Mouse (Mus musculus) embryonic facial prominence, embryonic 10.5 days (tissue): ENCODE data around the gene Angptl7. TPM values are rescaled to one million over a fixed set of nuclear protein-coding genes. Genes with fewer than 3 reads are reported as not detected.

Source experiments
- DNase-seq: peaks from one replicate; pipeline ENCODE4 v3.0.0-alpha.2; 2017; ENCODE audit warnings: low spot score
- H3K27ac ChIP-seq: fragments of 300-500 bp; sonication (generic); replicated peaks from 2 replicates; pipeline ENCODE4 v1.5.1; 2016; ENCODE audit warnings: mild to moderate bottlenecking
- H3K27me3 ChIP-seq: fragments of 300-500 bp; sonication (generic); replicated peaks from 2 replicates; pipeline ENCODE4 v1.6.1; 2016; ENCODE audit warnings: low read depth, mild to moderate bottlenecking; ENCODE audit not compliant: poor library complexity, severe bottlenecking
- H3K36me3 ChIP-seq: fragments of 300-500 bp; sonication (generic); replicated peaks from 2 replicates; pipeline ENCODE4 v1.6.1; 2016; ENCODE audit warnings: mild to moderate bottlenecking, moderate library complexity
- H3K4me1 ChIP-seq: fragments of 300-500 bp; sonication (generic); 2 replicates; pipeline ENCODE4 v1.6.1; 2016
- H3K4me3 ChIP-seq: fragments of 300-500 bp; sonication (generic); 2 replicates; pipeline ENCODE4 v1.5.1; 2016; ENCODE audit warnings: mild to moderate bottlenecking, moderate library complexity
- H3K9me3 ChIP-seq: fragments of 300-500 bp; sonication (generic); 2 replicates; pipeline ENCODE4 v1.6.1; 2016; ENCODE audit warnings: mild to moderate bottlenecking
- WGBS: fragments of 180-500 bp; shearing (Covaris S2); methylation state at CpG from one replicate; pipeline ENCODE4 v1.1.7; 2016; 5-methylcytosine and 5-hydroxymethylcytosine counted together
- polyA plus RNA-seq: library from polyadenylated mRNA; unstranded; fragments of >200 nt; fragmentation: Nextera tagmentation; extraction: Ambion mirVana; gene quantifications from 2 replicates; pipeline ENCODE4 v1.2.1, GENCODE M21; 2016

Angptl7 gene
- polyA plus RNA-seq, 1 experiment from 2014 or later = 0.37 TPM

DNA sequence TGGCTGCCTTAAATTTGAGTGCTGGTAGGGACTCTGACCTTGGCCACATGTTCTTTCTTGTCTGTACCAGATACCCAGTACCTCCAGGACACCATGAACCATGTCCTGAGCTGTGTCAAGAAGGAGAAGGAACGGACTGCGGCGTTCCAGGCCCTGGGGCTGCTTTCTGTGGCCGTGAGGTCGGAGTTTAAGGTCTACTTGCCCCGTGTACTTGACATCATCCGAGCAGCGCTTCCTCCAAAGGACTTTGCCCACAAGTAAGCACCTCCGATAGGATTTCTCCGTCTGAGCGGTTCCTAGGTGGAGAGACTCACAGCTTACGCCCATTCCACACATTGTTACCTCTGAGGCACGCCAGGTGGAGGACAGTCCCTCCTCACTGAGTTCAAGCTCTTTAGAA, 37.5 kb downstream of the Angptl7 start:
- H3K27me3 ChIP-seq = no peaks in the 10 kb centered on the region
- no peaks in the 10 kb centered on the region for H3K4me1 ChIP-seq
- H3K4me3 ChIP-seq = no peak overlapping the region
- H3K36me3 ChIP-seq = peaks cover 100% of the 10 kb centered on the region
- H3K9me3 ChIP-seq = no peaks in the 10 kb centered on the region
- H3K27ac ChIP-seq = no peak overlapping the region
- no peak for DNase-seq
- WGBS = 94% methylated on average over 13 of the region's 13 CpGs

DNA sequence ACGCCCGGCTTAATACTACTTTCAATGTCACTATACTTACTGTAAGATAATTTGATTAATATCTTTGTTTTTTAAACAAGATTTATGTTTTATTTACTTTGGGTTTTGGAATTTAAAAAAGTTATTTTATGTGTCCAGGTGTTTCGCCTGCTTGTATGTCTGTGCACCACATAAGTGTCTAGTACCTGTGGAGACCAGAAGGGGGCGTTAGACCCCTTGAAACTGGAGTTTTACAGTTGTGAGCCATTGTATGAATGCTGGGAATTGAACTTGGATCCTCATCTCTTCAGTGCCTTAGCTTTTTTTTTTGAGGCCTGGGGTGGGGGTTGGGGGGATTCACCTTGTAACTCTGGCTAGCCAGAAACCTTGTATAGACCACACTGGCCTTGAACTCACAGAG, 38.5 kb downstream of the Angptl7 start:
- no peak for DNase-seq
- Histone ChIP-seq H3K36me3 (peaks cover 100% of the 10 kb centered on the region), H3K27ac (no peak overlapping the region), H3K27me3 (no peaks in the 10 kb centered on the region), H3K9me3 (no peaks in the 10 kb centered on the region), H3K4me1 (no peaks in the 10 kb centered on the region), H3K4me3 (no peak overlapping the region)
- WGBS = 85% methylated on average over 4 of the region's 4 CpGs

DNA sequence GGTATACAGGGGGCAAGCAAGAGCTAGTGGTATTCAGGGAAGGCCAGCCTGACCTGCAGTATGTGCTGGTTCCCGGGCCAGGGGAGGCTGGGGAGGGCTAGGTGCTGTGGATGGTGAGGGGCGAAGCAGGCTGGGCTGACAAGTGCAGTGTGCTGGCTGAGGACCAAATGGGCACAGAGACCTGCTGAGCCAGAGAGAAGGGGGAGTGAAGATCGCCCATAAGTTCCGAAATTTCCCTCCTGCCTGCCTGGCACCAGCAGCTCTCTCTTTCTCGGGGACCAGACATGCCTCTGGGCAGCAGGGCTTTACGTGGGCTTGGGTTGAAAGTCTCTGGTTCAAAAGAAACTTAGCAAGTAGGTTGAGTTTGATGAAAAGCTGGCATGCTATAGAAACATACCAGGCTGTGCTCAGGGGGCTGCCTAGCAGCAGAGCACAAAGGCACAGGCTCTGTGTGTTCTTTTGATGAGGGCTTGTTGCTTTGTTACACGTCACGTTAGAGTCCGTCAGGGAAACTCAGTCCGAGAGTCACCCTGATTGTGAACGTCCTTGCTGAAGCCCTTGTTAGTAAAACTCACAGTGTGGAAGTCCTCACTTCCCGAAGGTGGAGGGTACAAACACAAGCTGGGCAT, 39.5 kb downstream of the Angptl7 start:
- no peak for DNase-seq
- 88% methylated on average over 12 of the region's 12 CpGs for WGBS
- H3K9me3 ChIP-seq = no peaks in the 10 kb centered on the region
- H3K36me3 ChIP-seq = peaks cover 100% of the 10 kb centered on the region
- no peaks in the 10 kb centered on the region for H3K27me3 ChIP-seq
- no peak overlapping the region for H3K27ac ChIP-seq
- no peaks in the 10 kb centered on the region for H3K4me1 ChIP-seq
- H3K4me3 ChIP-seq = no peak overlapping the region

DNA sequence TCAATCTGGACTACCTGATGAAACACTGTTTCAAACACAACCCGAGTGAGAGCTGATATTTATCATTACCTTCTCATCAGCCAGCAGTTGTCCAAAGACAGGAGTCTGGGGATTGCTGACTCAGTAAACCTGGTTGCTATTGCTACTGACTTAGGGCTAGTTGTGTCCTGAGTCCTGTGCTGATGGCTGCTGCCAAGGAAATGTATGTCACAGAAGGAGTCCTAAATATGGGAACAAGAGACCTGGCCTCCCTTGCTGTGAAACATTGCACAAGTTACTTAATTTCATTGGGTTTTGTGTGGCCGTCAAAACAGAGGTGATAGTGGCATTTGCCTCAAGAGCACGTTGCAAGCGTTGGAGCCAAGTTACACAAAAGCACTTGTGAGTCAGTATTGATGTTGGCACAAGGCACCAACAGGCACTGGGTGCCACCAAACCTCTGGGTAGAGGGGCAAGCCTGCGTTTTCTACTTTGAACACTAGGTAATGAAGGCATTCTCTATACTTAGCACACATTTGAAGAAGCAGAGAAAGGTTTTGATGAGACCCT, 44.7 kb downstream of the Angptl7 start:
- no peak overlapping the region for H3K4me3 ChIP-seq
- H3K27me3 ChIP-seq = no peaks in the 10 kb centered on the region
- H3K36me3 ChIP-seq = peaks cover 91% of the 10 kb centered on the region
- H3K4me1 ChIP-seq = peaks cover 2% of the 10 kb centered on the region; the same call in 1 of the 2 replicates
- H3K27ac ChIP-seq = no peak overlapping the region
- no peak for DNase-seq
- 94% methylated on average over 5 of the region's 5 CpGs for WGBS
- H3K9me3 ChIP-seq = no peaks in the 10 kb centered on the region

DNA sequence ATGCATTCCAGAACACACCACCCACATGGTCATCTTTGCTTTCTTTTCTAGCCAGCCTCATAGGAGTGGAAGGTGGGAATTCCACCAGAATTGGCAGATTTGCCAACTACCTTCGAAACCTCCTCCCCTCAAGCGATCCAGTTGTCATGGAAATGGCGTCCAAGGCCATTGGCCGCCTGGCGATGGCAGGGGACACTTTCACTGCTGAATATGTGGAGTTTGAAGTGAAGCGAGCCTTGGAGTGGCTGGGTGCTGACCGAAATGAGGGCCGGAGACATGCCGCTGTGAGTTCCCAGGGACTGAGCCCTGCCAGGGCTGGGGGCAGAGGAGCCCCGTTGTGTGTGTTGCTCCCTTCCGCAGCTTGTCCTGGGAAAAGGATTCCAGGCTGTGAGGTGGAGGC, 46.6 kb downstream of the Angptl7 start:
- Histone ChIP-seq H3K4me1 (peaks cover 15% of the 10 kb centered on the region), H3K27ac (no peak overlapping the region), H3K36me3 (peaks cover 73% of the 10 kb centered on the region), H3K9me3 (no peaks in the 10 kb centered on the region), H3K4me3 (no peak overlapping the region), H3K27me3 (no peaks in the 10 kb centered on the region)
- WGBS = 93% methylated on average over 11 of the region's 11 CpGs
- no peak for DNase-seq

DNA sequence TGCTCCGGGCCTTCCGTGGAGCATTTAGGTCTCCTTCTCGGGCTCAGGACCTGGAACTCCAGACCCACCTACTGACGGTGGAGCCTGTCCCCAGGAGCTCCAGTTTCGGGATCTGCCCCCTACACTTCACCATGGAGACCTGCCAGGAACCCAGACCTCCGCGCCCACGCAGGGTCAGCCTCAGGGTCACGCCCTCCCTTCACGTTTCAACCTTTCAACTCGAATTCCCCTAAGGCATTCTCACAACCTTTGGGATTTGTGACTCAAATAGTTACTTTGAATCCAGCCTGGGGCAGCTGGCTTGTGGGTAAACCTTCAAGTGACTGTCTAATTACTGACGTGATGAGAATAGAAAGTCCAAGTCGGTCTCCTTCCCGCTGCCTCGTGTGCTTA, 51.4 kb downstream of the Angptl7 start:
- H3K9me3 ChIP-seq = no peaks in the 10 kb centered on the region
- no peak for DNase-seq

DNA sequence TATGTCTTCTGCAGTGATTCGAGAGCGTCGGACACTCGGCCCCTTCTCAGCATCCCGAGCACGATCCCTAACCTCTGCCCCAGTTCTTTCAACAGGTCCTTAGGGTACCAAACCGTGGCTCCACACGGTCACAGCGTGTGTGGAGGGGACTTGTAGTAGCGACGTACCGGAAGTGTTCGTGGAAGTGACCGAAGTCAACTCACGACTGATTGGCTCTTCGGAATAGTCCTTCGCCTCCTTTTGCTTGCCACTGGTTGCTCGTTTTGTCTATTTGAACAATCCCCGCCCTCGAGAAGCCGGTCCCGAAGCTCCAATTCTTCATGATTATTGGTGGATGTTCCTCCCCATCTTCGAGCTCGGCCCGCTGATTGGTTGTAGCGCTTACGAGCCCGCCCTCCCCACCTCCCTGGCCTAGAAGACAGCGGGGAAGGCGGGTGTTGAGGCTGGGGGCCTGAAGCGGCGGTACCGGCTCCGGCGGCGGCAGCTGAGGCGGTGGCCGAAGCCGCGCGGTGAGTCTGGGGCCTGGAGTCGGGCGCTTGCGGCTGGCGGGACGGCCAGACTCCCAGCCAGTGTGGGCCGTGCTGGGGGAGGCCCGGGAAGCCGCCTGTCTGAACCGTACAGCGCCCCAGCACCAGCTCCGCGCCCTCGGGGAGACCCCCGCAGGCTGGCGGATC, 51.9 kb downstream of the Angptl7 start, which contains the start of gene Mtor:
Mtor (plus strand) TSS at position 433 of the 674 bp plus-strand sequence.
- H3K4me3 ChIP-seq = peak within 1 kb of the TSS; percentile 97
- H3K4me1 ChIP-seq = peaks cover 38% of the 10 kb centered on the region
- peaks cover 19% of the 10 kb centered on the region for H3K36me3 ChIP-seq
- WGBS = under 1% methylated on average over 56 of the region's 56 CpGs
- no peaks in the 10 kb centered on the region for H3K27me3 ChIP-seq
- no peaks in the 10 kb centered on the region for H3K9me3 ChIP-seq
- peak within 1 kb of the TSS; percentile 89 for H3K27ac ChIP-seq
- DNase-seq = peak; percentile 94

More for the DNA sequence above, 51.4 kb downstream of the Angptl7 start:
- H3K4me1 ChIP-seq = peaks cover 33% of the 10 kb centered on the region
- H3K27ac ChIP-seq = peak overlapping the region; percentile 89
- H3K4me3 ChIP-seq = peak overlapping the region; percentile 97
- under 1% methylated on average over 15 of the region's 15 CpGs for WGBS
- H3K27me3 ChIP-seq = no peaks in the 10 kb centered on the region
- H3K36me3 ChIP-seq = peaks cover 24% of the 10 kb centered on the region

Other genes starting within 250 kb of the Angptl7 start
- 1.1 and 1.7 TPM in 2 replicates for gene Disp3, start 212.5 kb downstream of the Angptl7 start, polyA plus RNA-seq
- gene Ubiad1, start 55.7 kb downstream of the Angptl7 start, polyA plus RNA-seq = 22.9 and 23.6 TPM in 2 replicates
- gene Mtor, start 51.8 kb downstream of the Angptl7 start, polyA plus RNA-seq = 20.7 and 23.7 TPM in 2 replicates
- gene Exosc10, start 58.0 kb upstream of the Angptl7 start, polyA plus RNA-seq = 98.8 and 108 TPM in 2 replicates
- 248 and 267 TPM in 2 replicates for gene Srm, start 91.0 kb upstream of the Angptl7 start, polyA plus RNA-seq
- gene Masp2, start 102.1 kb upstream of the Angptl7 start, polyA plus RNA-seq = 0.35 TPM in 1 of 2 replicates, not detected in the other
- gene Tardbp, start 126.6 kb upstream of the Angptl7 start, polyA plus RNA-seq = 450 and 455 TPM in 2 replicates
- gene Gm572, start 142.9 kb upstream of the Angptl7 start, polyA plus RNA-seq = not detected in 2 replicates